Mouse (Mus musculus) layer of hippocampus, adult 9-10 months (tissue): ENCODE results near the gene Clpx.
"Not testable (repeated sequence)": the region's sequence is repeated elsewhere in the genome, so short reads cannot be mapped to it uniquely, and the experiment has no call there.

Experiments
- DNase-seq: peaks from one replicate; pipeline ENCODE4 v3.0.0; 2022; ENCODE audit warnings: low spot score

Gene Clpx

GRCm38 (mm10) chr9:65292421-65292820 is 1.6 kb upstream of the Clpx start:
- DNase-seq, result no peak

GRCm38 (mm10) chr9:65293119-65293518 is 941 bp upstream of the Clpx start:
- DNase-seq, result no peak

GRCm38 (mm10) chr9:65293580-65293972 is 484 bp upstream of the Clpx start:
- DNase-seq, result no peak

GRCm38 (mm10) chr9:65294716-65295378 is 787 bp downstream of the Clpx start:
- DNase-seq, result no peak

GRCm38 (mm10) chr9:65297056-65297455 is 3.0 kb downstream of the Clpx start:
- DNase-seq, result no peak

- no peak for DNase-seq
Observed at GRCm38 (mm10) chr9:65298761-65299160, 4.7 kb downstream of the Clpx start.

- no peak for DNase-seq
Observed at GRCm38 (mm10) chr9:65299650-65300049, 5.6 kb downstream of the Clpx start.

- DNase-seq, result no peak
Observed at GRCm38 (mm10) chr9:65302327-65302983, 8.4 kb downstream of the Clpx start.

GRCm38 (mm10) chr9:65303586-65303985 is 9.5 kb downstream of the Clpx start:
- no peak for DNase-seq

GRCm38 (mm10) chr9:65304300-65304699 is 10.2 kb downstream of the Clpx start:
- DNase-seq, result no peak

- no peak for DNase-seq
Observed at GRCm38 (mm10) chr9:65306672-65307071, 12.6 kb downstream of the Clpx start.

GRCm38 (mm10) chr9:65308011-65308410 is 14.0 kb downstream of the Clpx start:
- DNase-seq, result no peak

GRCm38 (mm10) chr9:65312669-65313357 is 18.8 kb downstream of the Clpx start:
- DNase-seq, result no peak

- DNase-seq, result no peak
Observed at GRCm38 (mm10) chr9:65313846-65314245, 19.8 kb downstream of the Clpx start.

- DNase-seq, result no peak
Observed at GRCm38 (mm10) chr9:65322255-65322900, 28.3 kb downstream of the Clpx start.

- DNase-seq, result no peak
Observed at GRCm38 (mm10) chr9:65325971-65326370, 31.9 kb downstream of the Clpx start.

- DNase-seq, result no peak
Observed at GRCm38 (mm10) chr9:65327371-65327770, 33.3 kb downstream of the Clpx start.

GRCm38 (mm10) chr9:65333958-65334357 is 39.9 kb downstream of the Clpx start:
- DNase-seq, result no peak

GRCm38 (mm10) chr9:65339146-65339545 is 45.1 kb downstream of the Clpx start:
- no peak for DNase-seq

- DNase-seq, result no peak
Observed at GRCm38 (mm10) chr9:65340414-65340813, 46.4 kb downstream of the Clpx start.

GRCm38 (mm10) chr9:65345439-65345838 is 51.4 kb downstream of the Clpx start:
- DNase-seq, result not testable (repeated sequence)

GRCm38 (mm10) chr9:65345854-65346475 is 51.9 kb downstream of the Clpx start, which contains the start of gene Pdcd7:
Gene Pdcd7 (plus strand): TSS chr9:65346104.
- DNase-seq, result peak; percentile 93
